Mouse (Mus musculus): ENCODE data around the gene Btbd9.

Btbd9 gene

GRCm38 (mm10) chr17:30210936-30211335 is 365.4 kb downstream of the Btbd9 start:
- DNase-seq (ENCODE audit: low read depth, low spot score): no peak

GRCm38 (mm10) chr17:30210262-30210661 is 366.0 kb downstream of the Btbd9 start:
- no peak for DNase-seq (ENCODE audit: low read depth, low spot score)

- no peak for DNase-seq (ENCODE audit: low read depth, low spot score)
Observed at GRCm38 (mm10) chr17:30205062-30205825, 371.0 kb downstream of the Btbd9 start.

- DNase-seq (ENCODE audit: low read depth, low spot score): no peak
Observed at GRCm38 (mm10) chr17:30200283-30200682, 376.0 kb downstream of the Btbd9 start.

- no peak for DNase-seq (ENCODE audit: low read depth, low spot score)
Observed at GRCm38 (mm10) chr17:30199374-30200247, 376.7 kb downstream of the Btbd9 start.

GRCm38 (mm10) chr17:30198422-30198821 is 377.9 kb downstream of the Btbd9 start:
- DNase-seq (ENCODE audit: low read depth, low spot score): no peak

GRCm38 (mm10) chr17:30197280-30198030 is 378.8 kb downstream of the Btbd9 start:
- no peak for DNase-seq (ENCODE audit: low read depth, low spot score)

GRCm38 (mm10) chr17:30196401-30197279 is 379.6 kb downstream of the Btbd9 start:
- no peak for DNase-seq (ENCODE audit: low read depth, low spot score)

GRCm38 (mm10) chr17:30195591-30196183 is 380.6 kb downstream of the Btbd9 start:
- DNase-seq (ENCODE audit: low read depth, low spot score): no peak

GRCm38 (mm10) chr17:30194629-30195445 is 381.5 kb downstream of the Btbd9 start:
- no peak for DNase-seq (ENCODE audit: low read depth, low spot score)

GRCm38 (mm10) chr17:30194091-30194490 is 382.2 kb downstream of the Btbd9 start:
- no peak for DNase-seq (ENCODE audit: low read depth, low spot score)

- DNase-seq (ENCODE audit: low read depth, low spot score): no peak
Observed at GRCm38 (mm10) chr17:30193615-30194014, 382.7 kb downstream of the Btbd9 start.

GRCm38 (mm10) chr17:30192416-30193005 is 383.8 kb downstream of the Btbd9 start:
- no peak for DNase-seq (ENCODE audit: low read depth, low spot score)

GRCm38 (mm10) chr17:30191097-30191640 is 385.1 kb downstream of the Btbd9 start:
- DNase-seq (ENCODE audit: low read depth, low spot score): no peak

- no peak for DNase-seq (ENCODE audit: low read depth, low spot score)
Observed at GRCm38 (mm10) chr17:30188031-30188981, 388.0 kb downstream of the Btbd9 start.

GRCm38 (mm10) chr17:30187581-30187980 is 388.7 kb downstream of the Btbd9 start:
- no peak for DNase-seq (ENCODE audit: low read depth, low spot score)

GRCm38 (mm10) chr17:30187154-30187553 is 389.1 kb downstream of the Btbd9 start:
- DNase-seq (ENCODE audit: low read depth, low spot score): no peak

- DNase-seq (ENCODE audit: low read depth, low spot score): no peak
Observed at GRCm38 (mm10) chr17:30183561-30183960, 392.7 kb downstream of the Btbd9 start.

Data from mesoderm, embryonic 11.5 days (tissue).